Mouse (Mus musculus) forebrain, embryonic 11.5 days (tissue): Measurements from ENCODE around the gene Krtdap. TPM values are rescaled to one million over a fixed set of nuclear protein-coding genes. Genes with fewer than 3 reads are reported as not detected.
"Not testable (repeated sequence)": the region's sequence is repeated elsewhere in the genome, so short reads cannot be mapped to it uniquely, and the experiment has no call there.

Experiments
- ATAC-seq: fragments of 200-750 bp; cut with Nextera tagmentation; replicated peaks from 2 replicates; pipeline ENCODE4 v1.8.0; 2017; ENCODE audit warnings: moderate TSS enrichment; ENCODE audit not compliant: low FRiP score
- DNase-seq: peaks from one replicate; pipeline ENCODE4 v3.0.0-alpha.2; 2017; ENCODE audit warnings: low spot score
- H3K27ac ChIP-seq: fragments of 300-500 bp; sonication (generic); 2 replicates; pipeline ENCODE4 v1.5.1; 2014; ENCODE audit warnings: low read depth, low read length
- H3K27me3 ChIP-seq: fragments of 300-500 bp; sonication (generic); 2 replicates; pipeline ENCODE4 v1.6.1; 2014; ENCODE audit warnings: mild to moderate bottlenecking, low read length, mixed read lengths; ENCODE audit not compliant: control insufficient read depth, insufficient read depth
- H3K36me3 ChIP-seq: fragments of 300-500 bp; sonication (generic); 2 replicates; pipeline ENCODE4 v1.6.1; 2014; ENCODE audit warnings: mild to moderate bottlenecking, low read length, moderate library complexity, mixed read lengths; ENCODE audit not compliant: control insufficient read depth, insufficient read depth
- H3K4me1 ChIP-seq: fragments of 300-500 bp; sonication (generic); replicated peaks from 2 replicates; pipeline ENCODE4 v1.6.1; 2014; ENCODE audit warnings: low read length, mixed read lengths; ENCODE audit not compliant: control insufficient read depth, insufficient read depth
- H3K4me2 ChIP-seq: fragments of 300-500 bp; sonication (generic); 2 replicates; pipeline ENCODE4 v1.6.1; 2014; ENCODE audit warnings: low read depth, mild to moderate bottlenecking, low read length, moderate library complexity, mixed read lengths; ENCODE audit not compliant: severe bottlenecking
- H3K4me3 ChIP-seq: fragments of 300-500 bp; sonication (generic); 2 replicates; pipeline ENCODE4 v1.5.1; 2014; ENCODE audit warnings: low read depth, low read length
- H3K9ac ChIP-seq: fragments of 300-500 bp; sonication (generic); 2 replicates; pipeline ENCODE4 v1.6.1; 2014; ENCODE audit warnings: low read length
- H3K9me3 ChIP-seq: fragments of 300-500 bp; sonication (generic); 2 replicates; pipeline ENCODE4 v1.6.1; 2016; ENCODE audit warnings: low read length, mixed read lengths; ENCODE audit not compliant: control insufficient read depth
- WGBS: fragments of 180-500 bp; shearing (Covaris S2); extraction: QIAGEN DNeasy Blood & Tissue Kit; methylation state at CpG from one replicate; pipeline ENCODE4 v1.1.7; 2014; 5-methylcytosine and 5-hydroxymethylcytosine counted together
- polyA plus RNA-seq: library from polyadenylated mRNA; unstranded; fragments of >200 nt; fragmentation: Nextera tagmentation; extraction: Ambion mirVana; gene quantifications from 2 replicates; pipeline ENCODE4 v1.2.1, GENCODE M21; 2014

The Krtdap gene
- polyA plus RNA-seq, 1 experiment from 2014 or later, result not detected

DNA sequence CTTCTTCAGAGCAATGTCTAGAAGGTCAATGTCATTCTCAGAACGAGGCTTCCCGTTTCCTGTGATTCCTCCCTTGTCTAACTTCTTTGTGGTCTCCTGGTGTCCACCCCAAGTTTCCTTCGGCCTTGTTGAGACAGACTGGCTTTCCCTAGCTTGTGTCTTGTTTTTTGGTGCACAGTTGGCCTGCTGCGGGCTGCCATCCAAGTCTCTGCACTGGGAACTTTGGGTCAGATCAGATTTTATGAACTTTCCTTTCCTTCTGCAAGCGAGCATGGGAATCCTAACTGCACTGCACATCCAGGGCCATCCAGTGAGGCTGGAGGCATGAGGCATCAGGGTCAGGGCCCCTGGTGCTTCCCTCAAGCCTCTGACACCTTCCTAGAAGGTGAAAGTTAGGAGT, 33.8 kb downstream of the Krtdap start:
- no peaks in the 10 kb centered on the region for H3K4me1 ChIP-seq
- 80% methylated on average over 5 of the region's 5 CpGs for WGBS

DNA sequence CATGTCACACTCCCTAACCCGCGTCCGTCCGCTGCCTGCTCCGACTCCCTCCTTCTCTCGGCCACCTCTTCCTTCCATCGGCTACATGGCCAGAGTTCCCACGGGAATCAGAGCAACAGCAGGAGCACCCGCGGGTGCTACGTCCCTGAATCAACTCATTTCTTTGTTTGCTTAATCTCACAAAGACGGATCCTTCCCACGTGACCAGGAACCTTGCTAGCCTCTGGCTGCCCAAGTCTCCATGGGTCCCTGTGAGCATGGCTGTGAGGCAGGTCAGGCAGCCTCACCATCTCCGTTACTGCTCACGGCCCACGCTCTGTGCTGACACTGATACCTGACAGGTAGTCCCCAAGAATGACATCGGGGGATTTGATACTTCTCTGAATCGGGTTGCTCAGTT, 36.0 kb downstream of the Krtdap start, which contains the start of gene Ffar2:
Gene Ffar2, minus strand, starts transcription at position 101 of the 400 bp plus-strand sequence.
- DNase-seq (no peak), ATAC-seq (no peak)
- Histone ChIP-seq H3K27ac (no peak within 1 kb of the TSS), H3K4me1 (no peaks in the 10 kb centered on the region), H3K4me3 (no peak within 1 kb of the TSS), H3K9ac (no peak within 1 kb of the TSS), H3K9me3 (no peaks in the 10 kb centered on the region), H3K36me3 (no peaks in the 10 kb centered on the region), H3K27me3 (no peaks in the 10 kb centered on the region), H3K4me2 (no peak within 1 kb of the TSS)
- WGBS, result 92% methylated on average over 18 of the region's 18 CpGs

More for the DNA sequence above, 33.8 kb downstream of the Krtdap start:
- no peak overlapping the region for H3K4me2 ChIP-seq
- no peaks in the 10 kb centered on the region for H3K9me3 ChIP-seq
- H3K36me3 ChIP-seq, result no peaks in the 10 kb centered on the region
- no peaks in the 10 kb centered on the region for H3K27me3 ChIP-seq
- ATAC-seq (no peak), DNase-seq (no peak)
- no peak overlapping the region for H3K27ac ChIP-seq
- no peak overlapping the region for H3K9ac ChIP-seq
- H3K4me3 ChIP-seq, result no peak overlapping the region

DNA sequence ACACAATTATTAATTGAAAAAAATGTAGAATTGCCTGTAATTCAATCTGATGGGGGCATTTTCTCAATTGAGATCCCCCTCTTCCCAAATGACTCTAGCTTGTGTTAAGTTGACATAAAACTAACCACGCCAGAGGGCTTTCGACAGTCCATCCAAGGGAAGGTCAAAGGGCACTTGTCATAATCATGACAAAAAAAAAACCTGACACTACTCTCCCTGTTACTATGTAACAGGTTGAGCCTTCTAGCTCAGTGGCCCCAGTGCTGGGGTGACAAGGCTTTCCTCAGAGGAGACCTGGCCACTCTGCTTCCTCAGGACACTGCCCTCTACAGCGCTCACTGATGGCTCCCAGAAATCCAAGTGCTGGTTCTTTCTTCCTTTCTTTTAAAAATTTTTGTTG, 36.6 kb downstream of the Krtdap start:
- no peaks in the 10 kb centered on the region for H3K36me3 ChIP-seq

DNA sequence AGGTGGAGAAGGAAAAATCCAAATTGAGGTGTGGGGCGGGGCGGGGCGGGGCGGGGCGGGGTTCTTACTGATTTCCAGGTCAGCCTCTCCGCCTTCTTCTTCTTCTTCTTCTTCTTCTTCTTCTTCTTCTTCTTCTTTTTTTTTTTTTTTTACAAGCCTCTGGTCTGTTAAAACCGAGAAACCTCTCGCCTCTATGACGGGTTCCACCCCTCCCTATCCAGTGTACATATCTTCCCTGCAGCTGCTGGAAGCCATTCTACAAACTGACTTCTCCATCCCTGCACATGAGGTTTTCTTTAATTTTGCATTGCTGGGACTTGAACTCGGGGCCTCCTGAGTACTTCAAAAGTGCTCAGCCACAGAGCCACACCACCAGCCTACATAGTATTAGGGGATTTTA, 39.0 kb downstream of the Krtdap start:
- no peaks in the 10 kb centered on the region for H3K4me1 ChIP-seq
- no peaks in the 10 kb centered on the region for H3K36me3 ChIP-seq
- no peak overlapping the region for H3K27ac ChIP-seq
- WGBS, result 95% methylated on average over 10 of the region's 10 CpGs
- H3K9ac ChIP-seq, result no peak overlapping the region
- DNase-seq, result no peak
- no peaks in the 10 kb centered on the region for H3K9me3 ChIP-seq
- ATAC-seq, result no peak
- no peak overlapping the region for H3K4me3 ChIP-seq
- no peak overlapping the region for H3K4me2 ChIP-seq
- H3K27me3 ChIP-seq, result no peaks in the 10 kb centered on the region

More for the DNA sequence above, 36.6 kb downstream of the Krtdap start:
- Histone ChIP-seq H3K4me1 (no peaks in the 10 kb centered on the region), H3K9me3 (no peaks in the 10 kb centered on the region), H3K4me2 (no peak overlapping the region), H3K4me3 (no peak overlapping the region), H3K27me3 (no peaks in the 10 kb centered on the region), H3K27ac (no peak overlapping the region), H3K9ac (no peak overlapping the region)
- ATAC-seq (no peak), DNase-seq (no peak)
- 89% methylated on average over 3 of the region's 3 CpGs for WGBS

DNA sequence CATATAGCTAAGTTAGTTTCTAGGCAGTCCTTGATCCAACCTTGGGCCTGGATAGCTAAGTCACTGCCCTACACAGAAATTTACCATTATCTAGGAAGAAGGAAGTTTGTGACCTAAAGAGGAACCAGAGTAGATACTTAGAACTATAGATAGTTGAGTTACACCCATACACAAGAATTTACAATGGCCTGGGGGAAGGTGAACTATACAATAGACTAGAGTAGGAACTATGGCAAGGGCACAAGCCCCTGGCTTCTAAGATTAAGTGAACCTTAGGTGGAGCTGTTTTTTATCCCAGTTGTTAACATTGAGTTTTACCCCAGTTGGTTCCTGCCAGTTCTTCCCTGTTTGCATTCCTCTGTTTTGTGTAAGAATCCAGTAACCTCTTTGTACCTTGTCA, 41.2 kb downstream of the Krtdap start:
- H3K4me2 ChIP-seq, H3K27ac ChIP-seq, H3K9ac ChIP-seq, ATAC-seq, H3K36me3 ChIP-seq, DNase-seq, H3K27me3 ChIP-seq, H3K9me3 ChIP-seq, H3K4me1 ChIP-seq, H3K4me3 ChIP-seq: not testable (repeated sequence)

DNA sequence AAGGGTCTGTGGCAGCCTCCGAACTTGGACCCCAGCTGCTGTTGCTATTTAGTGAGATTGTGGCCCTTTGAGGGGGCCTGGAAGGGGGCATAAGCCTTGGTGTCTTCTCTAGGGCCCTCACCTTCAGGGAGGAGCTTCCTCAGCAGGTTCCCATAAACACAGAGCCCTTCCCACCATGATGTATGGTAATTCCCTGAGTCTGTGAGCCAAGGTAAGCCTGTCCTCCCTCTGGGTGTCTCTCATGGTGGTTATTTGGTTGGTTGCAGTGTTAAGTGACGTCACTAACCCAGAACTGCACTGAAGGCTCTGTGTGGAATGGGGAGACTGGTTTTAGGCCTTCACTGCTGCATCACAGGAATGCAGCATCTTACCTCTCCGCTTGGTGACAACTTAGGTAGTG, 41.7 kb downstream of the Krtdap start:
- Histone ChIP-seq H3K4me2 (no peak overlapping the region), H3K9me3 (no peaks in the 10 kb centered on the region), H3K9ac (no peak overlapping the region), H3K27ac (no peak overlapping the region), H3K4me3 (no peak overlapping the region), H3K36me3 (no peaks in the 10 kb centered on the region), H3K27me3 (no peaks in the 10 kb centered on the region), H3K4me1 (no peaks in the 10 kb centered on the region)
- no peak for ATAC-seq
- DNase-seq, result no peak
- WGBS, result 70% methylated on average over 3 of the region's 3 CpGs

DNA sequence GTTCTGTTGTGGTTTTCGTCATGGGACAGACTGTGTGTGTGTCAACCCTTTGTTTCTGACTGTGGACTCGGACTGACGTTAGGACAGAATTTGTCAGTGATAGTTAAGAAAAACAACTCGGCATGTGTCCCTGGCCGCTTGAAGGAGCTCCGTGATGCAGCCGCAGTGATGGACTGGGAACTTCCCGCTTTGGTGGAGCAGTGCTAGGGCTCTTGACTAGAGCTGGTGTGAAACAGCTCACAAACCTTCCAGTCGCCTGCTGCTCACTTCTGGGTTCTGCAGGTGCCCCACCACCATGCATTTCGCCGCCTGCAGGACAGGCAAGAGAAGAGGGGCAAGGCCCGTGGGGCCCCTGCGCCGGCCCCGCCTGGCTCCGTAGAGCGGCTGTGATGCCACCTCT, 44.6 kb downstream of the Krtdap start:
- H3K4me2 ChIP-seq, result no peak overlapping the region
- no peaks in the 10 kb centered on the region for H3K4me1 ChIP-seq
- H3K36me3 ChIP-seq, result no peaks in the 10 kb centered on the region
- no peak overlapping the region for H3K4me3 ChIP-seq
- H3K27ac ChIP-seq, result no peak overlapping the region
- H3K9ac ChIP-seq, result no peak overlapping the region
- no peaks in the 10 kb centered on the region for H3K27me3 ChIP-seq
- WGBS, result 80% methylated on average over 17 of the region's 17 CpGs
- ATAC-seq (no peak), DNase-seq (no peak)
- no peaks in the 10 kb centered on the region for H3K9me3 ChIP-seq

DNA sequence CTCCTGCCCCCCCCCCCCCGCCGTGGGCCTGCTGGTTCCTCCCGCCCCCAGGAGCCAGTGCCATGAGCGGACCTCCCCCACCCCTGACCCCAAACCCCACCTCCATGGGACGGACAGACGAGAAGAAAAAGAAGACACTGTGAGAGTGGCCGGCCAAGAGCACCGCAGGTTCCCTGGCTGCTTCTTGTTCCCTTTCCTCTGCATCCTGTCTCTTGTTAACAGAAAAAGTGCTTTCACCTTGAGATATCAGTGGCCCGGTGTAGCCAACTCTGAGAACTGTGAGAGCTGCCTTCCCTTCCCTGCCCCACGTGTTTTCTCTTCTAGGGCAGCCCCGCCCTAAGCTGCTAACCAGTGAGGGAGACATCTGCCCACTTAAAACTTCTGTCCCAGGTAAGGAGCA, 45.0 kb downstream of the Krtdap start:
- DNase-seq, ATAC-seq, H3K27me3 ChIP-seq, H3K36me3 ChIP-seq, H3K9ac ChIP-seq, H3K4me1 ChIP-seq, H3K9me3 ChIP-seq, H3K4me2 ChIP-seq, H3K27ac ChIP-seq, H3K4me3 ChIP-seq: not testable (repeated sequence)
- 69% methylated on average over 9 of the region's 11 CpGs for WGBS

DNA sequence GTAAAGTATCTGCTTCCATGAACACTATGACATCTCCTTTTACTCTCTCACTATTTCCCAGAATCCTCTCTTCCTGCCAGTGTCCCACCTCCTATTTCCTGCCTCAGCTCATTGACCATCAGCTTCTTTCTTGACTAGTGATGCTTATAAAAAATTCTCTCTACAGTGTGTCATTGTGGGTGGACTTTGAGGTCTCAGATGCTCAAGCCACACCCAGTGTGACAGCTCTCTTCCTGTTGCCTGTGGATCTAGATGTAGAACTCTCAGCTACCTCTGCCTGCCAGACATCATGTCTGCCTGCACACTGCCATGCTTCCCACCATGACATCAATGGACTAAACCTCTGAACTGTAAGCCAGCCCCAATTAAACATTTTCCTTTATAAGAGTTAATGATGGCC, 49.6 kb downstream of the Krtdap start:
- H3K9me3 ChIP-seq, result no peaks in the 10 kb centered on the region
- ATAC-seq, result no peak

More for the DNA sequence above, 49.6 kb downstream of the Krtdap start:
- no peak overlapping the region for H3K9ac ChIP-seq
- H3K4me2 ChIP-seq, result no peak overlapping the region
- no peak overlapping the region for H3K27ac ChIP-seq
- no peak for DNase-seq
- H3K36me3 ChIP-seq, result no peaks in the 10 kb centered on the region
- H3K4me3 ChIP-seq, result no peak overlapping the region
- no peaks in the 10 kb centered on the region for H3K4me1 ChIP-seq
- no peaks in the 10 kb centered on the region for H3K27me3 ChIP-seq
